Mouse (Mus musculus) kidney, adult 2 months (tissue): ENCODE measurements around the gene Slf2. TPM values are rescaled to one million over a fixed set of nuclear protein-coding genes. Genes with fewer than 3 reads are reported as not detected.

Experiments used
- DNase-seq: peaks from one replicate; pipeline ENCODE4 v3.0.0; 2021
- H3K27ac ChIP-seq: fragments of 200-500 bp; 2 replicates; pipeline ENCODE4 v1.5.1; 2012; ENCODE audit warnings: low read depth, low read length, control low read depth, inconsistent platforms; ENCODE audit not compliant: insufficient read depth
- H3K27me3 ChIP-seq: fragments of 200-500 bp; replicated peaks from 2 replicates; pipeline ENCODE4 v1.6.1; 2012; ENCODE audit warnings: mild to moderate bottlenecking, moderate library complexity, low read length, inconsistent platforms; ENCODE audit not compliant: control insufficient read depth, insufficient read depth
- H3K36me3 ChIP-seq: fragments of 200-500 bp; 2 replicates; pipeline ENCODE4 v1.6.1; 2012; ENCODE audit warnings: mild to moderate bottlenecking, moderate library complexity, low read length, inconsistent platforms; ENCODE audit not compliant: control insufficient read depth, insufficient read depth
- H3K4me1 ChIP-seq: fragments of 200-500 bp; 2 replicates; pipeline ENCODE4 v1.6.1; 2011; ENCODE audit warnings: low read length; ENCODE audit not compliant: control insufficient read depth, insufficient read depth
- H3K4me3 ChIP-seq: fragments of 200-500 bp; 2 replicates; pipeline ENCODE4 v1.5.1; 2011; ENCODE audit warnings: mild to moderate bottlenecking, low read depth, low read length, control low read depth; ENCODE audit not compliant: insufficient read depth
- CTCF ChIP-seq: fragments of 200-500 bp; conservative IDR thresholded peaks from 2 replicates; pipeline ENCODE4 v1.5.1; 2011; ENCODE audit warnings: low read depth, mild to moderate bottlenecking, control low read depth, low read length, moderate library complexity, mixed read lengths; ENCODE audit not compliant: insufficient read depth, insufficient read length
- POLR2A ChIP-seq: fragments of 200-500 bp; IDR thresholded peaks from one replicate; pipeline ENCODE4 v1.6.1; 2011; ENCODE audit warnings: low read depth, low read length, control low read depth
- WGBS: fragments of 180-500 bp; shearing (Covaris S2); methylation state at CpG from one replicate; pipeline ENCODE4 v1.1.7; 2018; 5-methylcytosine and 5-hydroxymethylcytosine counted together
- polyA plus RNA-seq: library from polyadenylated mRNA; depleted of rRNA; stranded (reverse); fragments of >200 nt; gene quantifications from 2 replicates; pipeline ENCODE4 v1.2.3, GENCODE M21; 2012

Slf2 gene
- polyA plus RNA-seq, 1 experiment = 10.5 TPM

DNA sequence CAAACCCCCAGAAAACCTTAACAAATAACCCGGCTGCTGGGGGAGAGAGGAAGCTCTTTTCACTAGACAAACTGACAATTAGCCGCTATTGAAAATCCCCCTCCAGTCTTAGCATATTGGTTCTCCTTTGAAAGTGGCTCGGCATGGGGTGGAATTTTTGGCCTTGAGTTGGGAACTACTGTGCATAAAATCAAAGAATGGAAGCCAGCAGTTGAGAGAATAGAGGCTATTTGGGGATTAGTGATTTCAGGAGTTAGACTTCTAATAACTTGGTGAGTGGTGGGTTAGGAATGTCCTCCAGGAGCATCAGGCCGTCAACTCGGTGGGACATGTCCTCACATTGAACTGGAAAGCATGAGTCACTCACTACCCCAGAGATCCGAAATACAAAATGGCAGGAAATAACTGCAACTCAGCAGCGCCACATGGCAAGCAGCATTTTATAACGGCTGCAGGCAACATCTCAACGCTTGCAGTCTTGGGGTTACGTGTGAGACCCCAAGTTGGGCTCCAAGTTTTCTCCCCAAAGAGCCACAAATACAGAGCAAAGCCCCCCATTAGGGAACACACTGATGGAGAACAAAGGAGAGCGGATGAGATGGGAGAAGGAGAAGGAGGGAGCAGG, 22.0 kb upstream of the Slf2 start:
- Histone ChIP-seq H3K36me3 (no peaks in the 10 kb centered on the region), H3K4me3 (no peak overlapping the region), H3K27ac (no peak overlapping the region), H3K27me3 (no peaks in the 10 kb centered on the region), H3K4me1 (no peaks in the 10 kb centered on the region)
- no peak for TF ChIP-seq POLR2A
- no peak for TF ChIP-seq CTCF
- WGBS = 78% methylated on average over 11 of the region's 11 CpGs
- DNase-seq = no peak

DNA sequence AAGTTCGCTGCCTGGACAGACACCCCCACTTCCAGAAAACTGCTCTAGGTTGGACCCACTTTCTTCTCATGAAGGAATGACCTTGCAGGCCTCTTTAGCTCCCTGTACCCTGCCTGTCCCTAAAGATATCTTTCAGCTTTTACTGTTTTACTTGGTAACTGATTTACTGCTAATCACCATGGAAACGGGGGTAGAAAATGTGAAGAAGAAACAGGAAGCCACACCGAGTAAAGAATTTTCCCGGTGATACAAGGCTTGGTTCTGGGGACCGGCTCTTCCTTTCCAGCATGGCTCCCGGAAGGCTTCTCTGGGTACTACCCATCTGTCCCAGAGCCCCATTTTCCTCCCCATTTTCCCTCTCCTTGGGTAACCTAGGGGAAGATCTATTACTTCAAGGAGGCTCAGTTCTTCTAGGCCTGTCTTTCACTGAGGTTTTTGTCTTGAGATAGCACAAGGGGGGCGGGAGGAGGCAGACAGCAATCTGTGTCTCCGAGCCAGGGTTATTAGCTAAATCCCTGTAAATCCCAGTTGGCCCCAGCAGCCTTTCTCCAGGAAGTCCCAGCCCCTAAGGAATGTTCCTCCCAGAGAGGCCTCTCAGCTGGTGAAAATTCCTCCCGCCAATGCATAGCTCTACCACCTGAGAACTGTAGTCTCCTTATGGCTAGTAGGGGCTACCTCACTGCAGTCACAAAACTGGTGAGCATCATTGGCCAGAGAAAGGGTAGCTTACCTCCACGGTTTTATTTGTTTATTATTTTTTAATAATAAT, 16.3 kb upstream of the Slf2 start:
- DNase-seq = no peak
- H3K27me3 ChIP-seq = no peaks in the 10 kb centered on the region
- TF ChIP-seq POLR2A (no peak), CTCF (no peak)
- no peaks in the 10 kb centered on the region for H3K4me1 ChIP-seq
- H3K36me3 ChIP-seq = no peaks in the 10 kb centered on the region
- peak overlapping the region; percentile 36; the same call in 1 of the 2 replicates for H3K27ac ChIP-seq
- no peak overlapping the region for H3K4me3 ChIP-seq
- 50% methylated on average over 10 of the region's 10 CpGs for WGBS

DNA sequence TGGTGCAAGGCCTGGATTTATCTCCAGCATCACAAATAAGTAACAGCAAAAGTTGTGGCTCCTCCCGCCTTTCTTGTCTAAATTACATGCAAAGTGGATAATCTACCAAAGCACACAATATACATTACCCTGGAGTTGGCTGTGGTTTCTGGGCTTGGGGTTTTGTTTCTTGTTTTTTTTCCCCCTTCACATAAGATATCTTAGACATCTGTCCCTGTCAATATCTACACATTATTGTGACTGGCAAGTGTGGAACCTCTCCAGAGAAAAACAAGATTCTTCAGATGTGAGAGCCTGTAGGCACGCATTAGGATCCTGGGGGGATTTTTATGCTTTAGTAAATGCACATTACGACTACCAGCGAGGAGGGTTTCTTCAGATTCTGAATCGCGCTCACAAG, 12.8 kb upstream of the Slf2 start:
- H3K27ac ChIP-seq = no peak overlapping the region
- DNase-seq = no peak
- no peaks in the 10 kb centered on the region for H3K36me3 ChIP-seq
- no peak overlapping the region for H3K4me3 ChIP-seq
- H3K27me3 ChIP-seq = no peaks in the 10 kb centered on the region
- WGBS = 89% methylated on average over 6 of the region's 6 CpGs
- no peaks in the 10 kb centered on the region for H3K4me1 ChIP-seq
- TF ChIP-seq CTCF (no peak), POLR2A (no peak)

DNA sequence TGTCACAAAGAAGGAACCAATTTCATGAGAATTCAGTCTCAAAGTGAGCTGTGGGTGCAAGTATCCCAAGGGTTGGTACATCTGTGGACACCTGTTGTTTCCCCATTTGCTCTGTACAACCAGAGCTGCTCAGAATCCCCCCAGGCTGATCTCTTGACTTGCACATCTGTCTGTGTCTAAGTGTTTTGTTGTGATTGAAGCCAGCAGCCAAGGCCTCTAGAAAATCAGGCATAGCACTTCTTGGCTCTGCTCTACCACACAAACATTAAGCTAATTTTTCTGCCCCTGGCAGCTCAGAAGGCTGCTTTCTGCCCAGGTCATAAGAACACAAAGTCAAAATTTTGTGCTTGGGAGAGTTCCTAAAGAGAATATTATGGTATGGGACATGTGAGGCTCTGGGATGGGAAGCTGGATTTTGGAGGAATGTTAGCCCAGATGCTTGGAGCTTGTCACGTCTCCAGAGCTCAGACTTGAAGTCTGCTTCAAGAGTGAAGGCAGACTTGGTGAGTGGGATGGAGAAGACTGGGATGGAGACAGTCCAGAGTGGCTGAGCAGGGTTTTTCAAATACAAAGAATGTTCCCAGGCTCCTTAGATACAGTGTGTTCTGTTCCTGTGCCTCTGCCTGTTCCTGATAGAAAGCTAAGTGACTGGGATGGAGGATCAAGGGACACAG, 9.3 kb upstream of the Slf2 start:
- no peak for DNase-seq

DNA sequence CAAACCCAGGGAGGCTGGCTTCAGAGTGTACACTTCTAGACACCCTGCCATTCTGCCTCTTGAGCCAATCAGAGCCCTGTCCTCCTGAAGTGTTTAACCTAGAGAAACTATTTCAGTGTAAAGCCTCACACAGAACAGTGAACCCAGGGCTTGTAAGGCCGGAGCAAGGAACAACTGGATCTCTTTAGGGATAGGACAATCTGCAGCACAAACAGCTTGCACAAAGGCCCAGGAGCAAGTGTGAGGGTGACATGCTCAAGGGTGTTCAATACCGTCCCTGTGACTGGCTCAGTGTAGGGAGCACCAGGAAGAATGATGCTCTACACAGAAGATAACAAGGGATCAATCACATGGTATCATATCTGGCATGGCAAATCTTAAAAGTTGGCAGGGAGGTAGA, 8.4 kb upstream of the Slf2 start:
- Histone ChIP-seq H3K4me3 (no peak overlapping the region), H3K27me3 (no peaks in the 10 kb centered on the region), H3K36me3 (no peaks in the 10 kb centered on the region), H3K27ac (no peak overlapping the region), H3K4me1 (no peaks in the 10 kb centered on the region)
- TF ChIP-seq CTCF (no peak), POLR2A (no peak)
- 87% methylated on average over 2 of the region's 2 CpGs for WGBS
- no peak for DNase-seq

More for the DNA sequence above, 9.3 kb upstream of the Slf2 start:
- Histone ChIP-seq H3K27me3 (no peaks in the 10 kb centered on the region), H3K27ac (no peak overlapping the region), H3K4me1 (no peaks in the 10 kb centered on the region), H3K36me3 (no peaks in the 10 kb centered on the region), H3K4me3 (no peak overlapping the region)
- WGBS = 88% methylated on average over 1 of the region's 1 CpGs
- TF ChIP-seq POLR2A = no peak
- no peak for TF ChIP-seq CTCF

DNA sequence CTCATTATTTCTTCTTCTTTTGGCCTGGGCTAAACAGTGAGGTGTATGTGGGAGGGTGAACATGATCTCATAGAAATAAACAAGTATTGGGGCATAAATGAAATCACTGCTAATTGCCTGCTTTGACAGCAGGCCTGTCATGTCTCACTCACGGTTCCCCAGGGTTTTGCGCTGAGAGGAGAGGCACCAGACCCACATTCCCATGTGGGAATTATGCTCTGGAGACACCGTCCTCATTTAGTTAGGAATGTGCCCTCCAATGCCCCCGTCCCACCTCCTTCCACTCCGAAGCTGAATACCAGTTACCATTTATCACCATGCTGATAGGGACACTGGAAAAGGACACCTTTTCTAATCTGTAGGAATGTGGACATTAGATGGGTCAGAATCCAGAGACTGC, 6.3 kb upstream of the Slf2 start:
- WGBS = 76% methylated on average over 5 of the region's 5 CpGs
- no peak overlapping the region for H3K4me3 ChIP-seq
- no peaks in the 10 kb centered on the region for H3K27me3 ChIP-seq
- no peak overlapping the region for H3K27ac ChIP-seq
- no peaks in the 10 kb centered on the region for H3K36me3 ChIP-seq
- H3K4me1 ChIP-seq = no peaks in the 10 kb centered on the region
- TF ChIP-seq CTCF (no peak), POLR2A (no peak)
- no peak for DNase-seq

DNA sequence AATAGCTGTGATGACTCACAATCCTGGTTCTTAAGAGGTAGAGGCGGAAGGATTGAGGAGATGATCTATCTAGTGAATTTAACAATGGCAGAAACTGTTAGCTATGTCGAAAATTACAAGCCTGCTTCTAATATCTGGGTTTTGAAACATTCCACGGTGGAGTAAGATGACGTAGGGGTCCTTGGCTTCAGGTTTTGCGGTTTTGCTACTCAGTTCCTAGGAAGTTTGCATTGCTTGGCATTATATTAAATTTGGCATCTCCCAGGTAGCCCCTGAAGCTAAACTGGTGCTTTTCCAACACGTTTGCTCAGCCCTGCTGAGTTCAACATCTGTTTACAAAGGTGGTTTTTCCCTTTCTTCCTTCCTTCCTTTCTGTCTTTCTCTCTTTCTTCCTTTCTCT, 4.2 kb upstream of the Slf2 start:
- TF ChIP-seq POLR2A (no peak), CTCF (no peak)
- H3K27me3 ChIP-seq = no peaks in the 10 kb centered on the region
- H3K4me1 ChIP-seq = no peaks in the 10 kb centered on the region
- 74% methylated on average over 6 of the region's 6 CpGs for WGBS
- no peak for DNase-seq
- H3K36me3 ChIP-seq = no peaks in the 10 kb centered on the region
- no peak overlapping the region for H3K27ac ChIP-seq
- H3K4me3 ChIP-seq = no peak overlapping the region
